In genomic region chr4:58269961-58270360, GRCm38 (mm10) we compare ENCODE assay signal across 29 mouse cellular contexts. TPM values are rescaled to one million over a fixed set of nuclear protein-coding genes. Genes with fewer than 3 reads are reported as not detected.
"Had no signal": no experiment of that assay in that cellular context is flagged by ENCODE, and none has a peak within 500 bp of the region (broad histone marks: within the 10 kb centered on the region; RNA-seq: fewer than 3 reads in every experiment).

No protein-coding gene starts in this region.

- H3K36me3 ChIP-seq: heart, embryonic 13.5 days; heart, embryonic 15.5 days; hindbrain, embryonic 12.5 days; limb, embryonic 10.5 days; limb, embryonic 12.5 days; liver, embryonic 13.5 days; liver, embryonic 15.5 days had no signal

- H3K27ac ChIP-seq: heart, adult 2 months; heart, embryonic 13.5 days; heart, embryonic 15.5 days; hindbrain, embryonic 12.5 days; hindbrain, embryonic 14.5 days; layer of hippocampus, adult 2 months; left cerebral cortex, adult 2 months; limb, embryonic 10.5 days; limb, embryonic 12.5 days; liver, embryonic 13.5 days; liver, embryonic 15.5 days had no signal

- DNase-seq: gastrocnemius, postnatal 10 days; gastrocnemius, postnatal 25 days; heart, adult 11 months; heart, adult 2 months; heart, postnatal 14 days; heart, postnatal 36 days; kidney, adult 18-20 months; kidney, adult 8-10 months; kidney, postnatal 10 days; kidney, postnatal 25 days; kidney, postnatal 4 days; liver; liver, embryonic 13.5 days had no signal

- ATAC-seq: hindbrain, embryonic 16.5 days; inflammation-experienced regulatory T-cells, adult 6 months; intestine, embryonic 16.5 days had no signal

- H3K27me3 ChIP-seq: heart, embryonic 13.5 days; heart, embryonic 15.5 days; hindbrain, embryonic 12.5 days; limb, embryonic 12.5 days; liver, embryonic 13.5 days; liver, embryonic 15.5 days had no signal

- H3K4me1 ChIP-seq: heart, embryonic 13.5 days; heart, embryonic 15.5 days; liver, embryonic 13.5 days; liver, embryonic 15.5 days had no signal

- H3K9ac ChIP-seq: heart, embryonic 13.5 days; heart, embryonic 15.5 days; hindbrain, embryonic 12.5 days; hindbrain, embryonic 14.5 days; limb, embryonic 12.5 days; liver, embryonic 13.5 days; liver, embryonic 15.5 days had no signal

- H3K4me2 ChIP-seq: heart, embryonic 11.5 days; heart, embryonic 13.5 days; heart, embryonic 15.5 days; hindbrain, embryonic 12.5 days; hindbrain, embryonic 14.5 days; limb, embryonic 12.5 days; liver, embryonic 11.5 days; liver, embryonic 13.5 days; liver, embryonic 15.5 days had no signal

- H3K4me3 ChIP-seq: heart, adult 2 months; heart, embryonic 13.5 days; heart, embryonic 15.5 days; hindbrain, embryonic 12.5 days; layer of hippocampus, adult 2 months; left cerebral cortex, adult 2 months; limb, embryonic 10.5 days; limb, embryonic 12.5 days; liver, embryonic 13.5 days; liver, embryonic 15.5 days had no signal

- H3K9me3 ChIP-seq: heart, embryonic 13.5 days; heart, embryonic 15.5 days; hindbrain, embryonic 12.5 days; limb, embryonic 10.5 days; limb, embryonic 12.5 days; liver, embryonic 13.5 days; liver, embryonic 15.5 days had no signal

RNA-seq across cellular contexts. Expression of gene Musk, which starts 15.8 kb away (rescaled TPM):
- total RNA-seq: hematopoietic stem cell, adult 5-6 weeks had no signal
- polyA plus RNA-seq: heart, embryonic 11.5 days; heart, embryonic 15.5 days; heart, postnatal 0 days; inflammation-experienced regulatory T-cells, adult 6 months; liver, embryonic 11.5 days had no signal
